Mouse (Mus musculus) gastrocnemius, postnatal 4 days (tissue): ENCODE data around the gene Ahcy. TPM values are rescaled to one million over a fixed set of nuclear protein-coding genes. Genes with fewer than 3 reads are reported as not detected.
"Not testable (repeated sequence)": the region's sequence is repeated elsewhere in the genome, so short reads cannot be mapped to it uniquely, and the experiment has no call there.

Source experiments
- DNase-seq, 2 experiments: peaks; one replicate each; pipeline ENCODE4 v3.0.0; 2021 to 2022; ENCODE audit warnings: low spot score in 2 of 2, mixed read lengths in 2 of 2
- total RNA-seq, 2 experiments: library from RNA; stranded (reverse); gene quantifications; 2 replicates each; pipeline ENCODE4 v1.2.3; 2021

The Ahcy gene
- total RNA-seq, 2 experiments from 2014 or later = 25.9 to 28.3 TPM

DNA sequence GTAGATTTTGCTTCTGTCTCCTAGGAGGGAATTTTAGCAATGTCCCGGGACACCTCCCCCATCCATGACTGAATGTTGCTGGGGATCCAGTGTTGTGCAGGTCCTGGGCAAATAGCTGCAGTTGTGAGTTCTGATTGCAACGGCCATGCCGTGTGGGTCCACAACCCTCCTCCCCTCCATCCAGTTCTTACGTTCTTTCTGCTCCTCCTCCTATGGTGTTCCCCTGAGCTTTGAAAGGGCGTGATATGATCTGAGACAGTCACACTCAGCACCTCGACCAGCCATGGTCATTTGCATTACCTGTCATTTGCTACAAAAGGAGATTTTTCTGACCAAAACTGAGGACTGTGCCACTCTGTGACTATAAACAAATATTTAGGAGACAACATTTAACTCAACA lies 1.4 kb upstream of the Ahcy start:
- no peak for DNase-seq

GRCm38 (mm10) chr2:155074766-155075330 lies 551 bp upstream of the Ahcy start:
- DNase-seq = no peak

DNA sequence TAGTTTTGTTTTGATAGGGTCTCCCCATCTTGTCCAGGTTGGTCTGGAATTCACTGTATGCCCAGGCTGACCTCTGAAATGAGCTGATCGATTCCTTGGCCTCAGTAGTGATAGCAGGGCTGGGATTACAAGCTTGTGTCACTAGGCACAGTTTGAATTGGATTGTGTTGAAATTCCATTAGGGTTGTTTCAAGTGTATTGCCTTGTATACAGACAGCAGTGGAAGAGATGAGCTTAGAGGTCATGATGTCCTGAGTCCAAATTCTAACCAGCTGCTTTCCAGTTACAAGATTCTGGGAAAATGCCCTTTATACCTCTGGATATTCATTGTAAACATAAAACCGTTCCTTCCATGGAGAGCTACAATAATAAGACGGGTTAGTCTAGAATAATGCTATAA lies 950 bp downstream of the Ahcy start:
- no peak for DNase-seq

- DNase-seq = no peak
Measured at GRCm38 (mm10) chr2:155072353-155073145, 1.7 kb downstream of the Ahcy start.

DNA sequence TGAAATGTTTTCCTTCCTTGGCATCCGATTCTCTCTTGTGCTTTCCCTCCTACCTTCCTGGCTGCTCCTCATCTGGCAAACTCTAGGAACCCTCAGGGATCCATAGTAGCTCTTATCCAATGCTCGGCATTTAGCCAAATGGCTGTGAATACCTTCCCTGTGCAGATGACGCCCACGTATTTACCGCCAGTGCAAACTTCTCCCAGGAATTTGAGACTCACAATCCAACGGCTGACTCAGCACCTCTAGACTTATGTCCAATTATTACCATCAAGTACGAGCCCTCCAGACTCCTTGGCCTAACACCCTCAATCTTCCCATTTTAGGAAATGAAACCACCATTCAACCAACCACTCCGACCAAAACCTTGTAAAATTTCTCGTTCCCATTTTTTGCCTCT lies 3.3 kb downstream of the Ahcy start:
- no peak for DNase-seq

DNA sequence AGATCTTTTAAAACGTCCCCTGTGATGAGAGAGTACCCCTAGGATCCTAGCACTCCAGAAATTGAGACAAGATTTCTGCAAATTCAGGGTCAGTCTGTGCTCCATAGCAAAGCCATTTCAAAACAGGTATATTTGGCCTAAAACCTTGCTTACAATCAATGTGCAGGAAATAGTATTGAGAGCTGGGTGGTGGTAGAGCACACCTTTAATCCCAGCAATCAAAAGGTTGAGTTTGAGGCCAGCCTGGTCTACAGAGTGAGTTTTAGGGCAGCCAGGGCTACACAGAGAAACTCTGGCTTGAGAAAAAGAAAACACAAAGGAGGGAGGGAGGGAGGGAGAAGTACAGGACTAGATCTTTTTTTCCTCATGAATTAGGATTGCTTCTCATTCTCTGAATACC lies 16.9 kb downstream of the Ahcy start:
- DNase-seq = no peak

DNA sequence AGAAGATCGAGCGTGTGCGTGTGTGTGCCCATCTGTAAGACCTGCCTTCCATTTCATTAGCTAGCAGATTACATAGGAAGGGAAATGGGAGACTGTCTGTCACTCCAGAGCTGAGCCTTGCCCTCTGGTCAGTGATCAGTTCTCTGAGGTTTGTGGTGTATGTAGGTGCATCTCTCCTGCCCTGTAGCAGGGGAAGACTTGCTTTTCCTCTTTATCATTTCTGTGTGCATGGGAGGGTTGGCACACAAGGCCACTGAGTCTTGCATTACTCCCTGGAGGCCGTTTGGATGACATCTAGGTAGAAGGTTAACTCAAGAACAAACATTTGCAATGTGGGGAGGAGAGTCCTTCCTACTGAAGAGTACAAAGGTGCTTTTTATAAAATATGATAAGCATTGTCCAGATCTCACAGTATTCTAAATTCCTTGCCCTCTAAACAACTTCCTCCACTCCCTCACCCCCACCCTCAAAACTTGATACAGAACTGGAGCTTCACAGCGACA lies 18.2 kb downstream of the Ahcy start:
- DNase-seq = no peak

- DNase-seq = no peak
Measured at GRCm38 (mm10) chr2:155054672-155055071, 19.6 kb downstream of the Ahcy start.

DNA sequence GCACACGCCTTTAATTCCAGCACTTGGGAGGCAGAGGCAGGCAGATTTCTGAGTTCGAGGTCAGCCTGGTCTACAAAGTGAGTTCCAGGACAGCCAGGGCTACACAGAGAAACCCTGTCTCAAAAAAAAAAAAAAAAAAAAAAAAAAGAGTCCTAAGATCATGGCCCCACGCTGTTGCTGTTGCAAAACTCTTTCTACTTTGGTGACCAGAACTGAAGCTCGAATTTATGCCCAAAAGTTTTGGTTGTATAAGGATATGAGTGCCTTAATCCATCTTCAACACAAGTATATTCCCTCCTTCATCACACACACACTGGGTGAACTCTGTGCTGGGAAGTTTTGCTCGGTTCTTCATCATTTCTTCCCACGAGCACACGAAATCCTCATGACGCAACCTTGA lies 20.8 kb downstream of the Ahcy start:
- not testable (repeated sequence) for DNase-seq

GRCm38 (mm10) chr2:155052681-155053080 lies 21.6 kb downstream of the Ahcy start:
- DNase-seq = no peak

DNA sequence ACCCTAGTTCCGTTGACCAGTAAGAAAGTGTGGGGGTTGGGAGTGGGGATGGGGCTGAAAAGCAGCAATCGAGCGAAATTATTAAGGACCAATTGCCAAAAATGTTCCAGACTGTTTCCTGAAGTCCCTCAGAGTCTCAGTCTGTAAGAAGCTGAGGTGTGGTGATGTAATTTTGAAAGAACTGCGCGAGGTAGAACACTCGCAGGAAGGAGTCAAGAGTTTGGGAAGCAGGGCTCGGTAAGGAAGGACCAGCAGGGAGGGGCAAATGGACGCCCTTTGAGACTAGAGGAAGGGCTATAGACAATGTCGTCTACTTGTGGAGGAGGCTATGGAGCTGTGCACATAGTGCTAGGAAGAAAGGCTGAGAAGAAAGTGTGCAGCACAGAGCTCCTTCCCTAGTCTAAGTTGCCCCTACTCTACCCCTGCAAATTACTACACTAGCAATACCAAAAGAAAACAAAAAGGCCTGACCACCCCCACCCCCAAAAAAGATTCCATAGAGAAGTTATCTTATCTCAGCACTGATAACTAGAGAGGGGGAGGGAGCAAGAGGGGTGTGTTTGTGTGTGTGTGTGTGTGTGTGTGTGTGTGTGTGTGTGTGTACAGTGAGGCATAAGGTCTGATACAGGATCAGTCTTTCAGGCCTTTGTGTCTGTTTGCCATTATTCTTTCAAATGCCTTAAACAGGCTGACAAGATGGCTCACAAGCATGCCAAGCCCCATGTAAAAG lies 22.5 kb downstream of the Ahcy start:
- DNase-seq = no peak

DNA sequence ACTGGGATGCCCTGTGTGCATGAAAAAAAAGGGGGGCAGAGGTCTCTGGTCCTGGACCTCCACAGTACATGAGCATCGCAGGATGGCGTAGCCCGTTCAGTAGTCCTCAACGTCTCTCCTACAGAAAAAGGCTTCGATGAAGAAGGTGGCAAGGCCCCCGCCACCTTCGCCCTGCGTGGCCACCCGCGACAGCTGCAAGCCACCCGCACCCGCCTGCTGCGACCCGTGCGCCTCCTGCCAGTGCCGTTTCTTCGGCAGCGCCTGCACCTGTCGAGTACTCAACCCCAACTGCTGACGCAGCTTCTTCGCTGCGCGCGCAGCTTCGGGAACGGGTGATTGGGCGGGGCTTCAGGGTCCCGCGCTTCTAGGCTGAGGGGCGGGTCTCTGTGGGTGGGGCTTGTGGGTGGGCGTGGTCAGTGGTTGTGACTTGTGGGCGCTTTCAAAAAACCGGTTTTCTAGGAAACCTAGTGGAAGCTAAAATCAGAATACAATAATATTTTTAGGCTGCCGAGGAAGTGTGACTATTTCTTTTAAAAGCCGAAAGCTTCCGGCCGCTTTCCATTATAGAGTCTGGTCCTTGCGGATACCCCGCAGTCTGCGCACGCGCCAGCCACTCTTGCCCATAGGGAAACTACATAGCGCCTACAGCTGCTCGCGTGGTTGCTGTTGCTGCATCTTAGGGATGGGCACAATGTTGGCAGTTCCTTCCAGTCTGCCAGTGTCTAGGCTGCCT lies 23.6 kb downstream of the Ahcy start:
- DNase-seq = peak; percentile 91 to 95

GRCm38 (mm10) chr2:155050108-155050503 lies 24.2 kb downstream of the Ahcy start:
- no peak for DNase-seq

- no peak for DNase-seq
Measured at GRCm38 (mm10) chr2:155047452-155048178, 26.7 kb downstream of the Ahcy start.

GRCm38 (mm10) chr2:155046803-155047202 lies 27.5 kb downstream of the Ahcy start:
- no peak for DNase-seq

DNA sequence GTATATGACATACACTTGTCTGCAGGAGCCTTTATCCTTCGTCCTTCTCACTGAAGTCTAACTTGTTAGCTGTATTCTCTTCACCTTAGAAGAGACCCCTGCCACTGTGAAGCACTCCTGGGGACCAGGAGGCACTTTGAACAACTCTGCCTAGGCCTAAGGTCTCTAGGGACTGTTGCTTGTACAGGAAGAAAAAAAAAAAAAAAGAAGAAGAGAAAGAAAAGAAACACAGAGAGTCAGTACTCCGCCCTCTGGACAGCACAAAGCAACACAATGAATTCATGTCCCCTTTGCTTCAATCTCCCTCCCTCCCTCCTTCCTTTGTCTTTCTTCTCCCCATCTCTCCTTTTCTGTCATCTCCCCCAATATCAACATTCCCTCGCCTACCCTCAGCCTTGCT lies 29.2 kb downstream of the Ahcy start:
- DNase-seq = no peak

DNA sequence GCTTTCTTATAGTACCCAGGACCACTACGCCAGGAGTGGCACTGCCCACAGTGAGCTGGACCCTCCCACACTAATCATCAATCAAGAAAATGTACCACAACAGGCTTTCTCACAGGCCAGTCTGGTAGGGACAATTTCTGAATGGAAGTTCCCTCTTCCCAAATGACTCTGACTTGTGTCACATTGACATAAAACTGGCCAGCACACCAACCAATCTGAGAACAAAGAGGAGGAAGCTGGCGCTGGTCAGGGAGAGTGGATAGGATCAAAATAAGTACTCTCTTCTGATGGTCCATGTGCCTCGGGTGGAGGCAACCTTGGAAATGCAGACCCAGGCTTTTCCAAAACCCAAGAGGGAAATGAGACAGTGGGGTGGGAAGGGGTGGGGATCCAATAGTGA lies 29.8 kb downstream of the Ahcy start:
- DNase-seq = no peak

GRCm38 (mm10) chr2:155039956-155040355 lies 34.3 kb downstream of the Ahcy start:
- no peak for DNase-seq

- DNase-seq = no peak
Measured at GRCm38 (mm10) chr2:155032938-155033710, 41.2 kb downstream of the Ahcy start.

DNA sequence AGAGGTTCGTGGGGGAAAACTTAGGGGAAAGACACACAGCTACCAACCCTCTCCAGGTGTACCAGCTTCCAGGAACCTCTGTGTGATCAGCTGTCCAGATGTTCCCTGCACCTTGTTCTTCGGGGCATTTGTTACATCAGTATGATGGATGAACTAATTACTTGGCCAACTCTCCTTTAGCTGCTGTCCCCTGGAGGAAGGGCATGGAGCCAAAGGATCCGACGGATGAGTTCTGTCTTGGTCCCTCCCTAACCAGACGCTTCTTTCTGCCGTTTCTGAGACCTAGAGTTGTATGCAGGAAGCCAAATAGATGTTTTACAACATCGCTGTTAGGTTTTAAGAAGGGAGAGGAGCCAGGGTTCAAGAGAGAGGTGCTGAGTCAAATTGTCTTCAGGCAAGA lies 43.5 kb downstream of the Ahcy start:
- DNase-seq = no peak
